Mouse (Mus musculus) midbrain, embryonic 13.5 days (tissue): ENCODE results near the gene Gtf2f2. TPM values are rescaled to one million over a fixed set of nuclear protein-coding genes. Genes with fewer than 3 reads are reported as not detected.
"Not testable (repeated sequence)": the region's sequence is repeated elsewhere in the genome, so short reads cannot be mapped to it uniquely, and the experiment has no call there.

ENCODE experiments used
- ATAC-seq: fragments of 200-750 bp; cut with Nextera tagmentation; 2 replicates; pipeline ENCODE4 v1.8.0; 2017; ENCODE audit warnings: mild to moderate bottlenecking, moderate TSS enrichment, moderate library complexity
- H3K27ac ChIP-seq: fragments of 300-500 bp; sonication (generic); 2 replicates; pipeline ENCODE4 v1.5.1; 2015; ENCODE audit warnings: inconsistent platforms, mild to moderate bottlenecking, moderate library complexity
- H3K27me3 ChIP-seq: fragments of 300-500 bp; sonication (generic); 2 replicates; pipeline ENCODE4 v1.6.1; 2015; ENCODE audit warnings: mild to moderate bottlenecking, inconsistent platforms
- H3K36me3 ChIP-seq: fragments of 300-500 bp; sonication (generic); 2 replicates; pipeline ENCODE4 v1.6.1; 2015; ENCODE audit warnings: mild to moderate bottlenecking, inconsistent platforms
- H3K4me1 ChIP-seq: fragments of 300-500 bp; sonication (generic); replicated peaks from 2 replicates; pipeline ENCODE4 v1.6.1; 2015; ENCODE audit warnings: inconsistent platforms
- H3K4me2 ChIP-seq: fragments of 300-500 bp; sonication (generic); replicated peaks from 2 replicates; pipeline ENCODE4 v1.6.1; 2015; ENCODE audit warnings: moderate library complexity, mild to moderate bottlenecking, inconsistent platforms
- H3K4me3 ChIP-seq: fragments of 300-500 bp; sonication (generic); replicated peaks from 2 replicates; pipeline ENCODE4 v1.5.1; 2015; ENCODE audit warnings: mild to moderate bottlenecking, inconsistent platforms
- H3K9ac ChIP-seq: fragments of 300-500 bp; sonication (generic); replicated peaks from 2 replicates; pipeline ENCODE4 v1.6.1; 2015; ENCODE audit warnings: mild to moderate bottlenecking, inconsistent platforms
- H3K9me3 ChIP-seq: fragments of 300-500 bp; sonication (generic); 2 replicates; pipeline ENCODE4 v1.6.1; 2016; ENCODE audit warnings: mild to moderate bottlenecking, inconsistent platforms
- WGBS: fragments of 180-500 bp; shearing (Covaris S2); methylation state at CpG from one replicate; pipeline ENCODE4 v1.1.7; 2015; 5-methylcytosine and 5-hydroxymethylcytosine counted together
- polyA plus RNA-seq: library from polyadenylated mRNA; unstranded; fragments of >200 nt; fragmentation: Nextera tagmentation; extraction: Ambion mirVana; gene quantifications from 2 replicates; pipeline ENCODE4 v1.2.1, GENCODE M21; 2015

Gene Gtf2f2
- polyA plus RNA-seq, 1 experiment from 2014 or later, result 42.7 TPM

DNA sequence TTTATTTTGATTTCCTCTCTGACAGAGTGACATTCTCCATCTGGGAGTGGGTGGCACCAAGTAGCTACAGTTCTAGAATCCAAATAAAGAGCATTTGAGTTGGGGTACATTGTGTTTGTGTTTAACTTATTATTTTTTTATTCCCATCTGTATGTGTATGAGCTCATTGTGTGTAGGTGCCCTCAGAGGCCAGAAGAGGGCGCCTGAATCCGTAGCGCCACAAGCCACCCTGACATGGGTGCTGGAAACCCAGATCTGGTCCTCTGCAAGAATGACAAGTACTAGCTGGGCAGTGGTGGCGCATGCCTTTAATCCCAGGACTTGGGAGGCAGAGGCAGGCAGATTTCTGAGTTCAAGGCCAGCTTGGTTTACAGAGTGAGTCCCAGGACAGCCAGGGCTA, 138.9 kb downstream of the Gtf2f2 start:
- Histone ChIP-seq H3K4me2 (no peak overlapping the region), H3K4me3 (no peak overlapping the region), H3K9me3 (0 out of 2 replicates have a peak, but pooled peaks cover 3% of the 10 kb centered on the region), H3K27me3 (no peaks in the 10 kb centered on the region), H3K4me1 (peaks cover 11% of the 10 kb centered on the region), H3K36me3 (no peaks in the 10 kb centered on the region), H3K9ac (no peak overlapping the region), H3K27ac (no peak overlapping the region)
- 95% methylated on average over 4 of the region's 4 CpGs for WGBS
- no peak for ATAC-seq

DNA sequence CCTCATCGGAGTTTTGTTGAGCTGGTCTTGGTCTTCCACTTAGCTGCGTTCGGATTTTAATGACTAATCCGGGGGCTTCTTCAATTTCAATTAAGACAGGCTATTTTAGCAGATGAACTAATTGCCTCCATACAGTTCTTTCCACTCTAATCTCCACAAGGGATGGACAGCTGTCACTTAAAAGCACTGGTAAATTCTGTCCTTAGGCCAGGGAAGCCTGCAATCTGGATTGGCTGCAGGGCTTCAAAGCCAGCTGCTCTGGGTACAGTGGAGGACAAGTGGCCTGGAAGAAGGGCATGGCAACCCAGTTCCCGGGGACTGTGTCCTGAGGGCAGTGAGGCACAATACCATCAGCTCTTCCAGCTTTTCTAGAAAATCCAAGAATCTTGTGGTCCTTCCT, 139.6 kb downstream of the Gtf2f2 start:
- Histone ChIP-seq H3K27me3 (no peaks in the 10 kb centered on the region), H3K9ac (no peak overlapping the region), H3K27ac (peak overlapping the region; percentile 35; the same call in 1 of the 2 replicates), H3K4me3 (no peak overlapping the region), H3K4me2 (no peak overlapping the region), H3K9me3 (0 out of 2 replicates have a peak, but pooled peaks cover 3% of the 10 kb centered on the region), H3K4me1 (0 out of 2 replicates have a peak, but pooled peaks cover 6% of the 10 kb centered on the region), H3K36me3 (no peaks in the 10 kb centered on the region)
- ATAC-seq, result peak; percentile 78
- 7% methylated on average over 4 of the region's 5 CpGs for WGBS

- 0 out of 2 replicates have a peak overlapping the region, but pooled peaks have one; percentile 26 for H3K4me2 ChIP-seq
- H3K27ac ChIP-seq, result no peak overlapping the region
- no peak overlapping the region for H3K9ac ChIP-seq
- H3K4me1 ChIP-seq, result 0 out of 2 replicates have a peak, but pooled peaks cover 2% of the 10 kb centered on the region
- no peaks in the 10 kb centered on the region for H3K27me3 ChIP-seq
- H3K36me3 ChIP-seq, result no peaks in the 10 kb centered on the region
- 17% methylated on average over 9 of the region's 10 CpGs for WGBS
- 0 out of 2 replicates have a peak, but pooled peaks cover 3% of the 10 kb centered on the region for H3K9me3 ChIP-seq
- no peak overlapping the region for H3K4me3 ChIP-seq
- no peak for ATAC-seq
These were observed 140.0 kb downstream of the Gtf2f2 start for GRCm38 (mm10) chr14:75870631-75871030.

DNA sequence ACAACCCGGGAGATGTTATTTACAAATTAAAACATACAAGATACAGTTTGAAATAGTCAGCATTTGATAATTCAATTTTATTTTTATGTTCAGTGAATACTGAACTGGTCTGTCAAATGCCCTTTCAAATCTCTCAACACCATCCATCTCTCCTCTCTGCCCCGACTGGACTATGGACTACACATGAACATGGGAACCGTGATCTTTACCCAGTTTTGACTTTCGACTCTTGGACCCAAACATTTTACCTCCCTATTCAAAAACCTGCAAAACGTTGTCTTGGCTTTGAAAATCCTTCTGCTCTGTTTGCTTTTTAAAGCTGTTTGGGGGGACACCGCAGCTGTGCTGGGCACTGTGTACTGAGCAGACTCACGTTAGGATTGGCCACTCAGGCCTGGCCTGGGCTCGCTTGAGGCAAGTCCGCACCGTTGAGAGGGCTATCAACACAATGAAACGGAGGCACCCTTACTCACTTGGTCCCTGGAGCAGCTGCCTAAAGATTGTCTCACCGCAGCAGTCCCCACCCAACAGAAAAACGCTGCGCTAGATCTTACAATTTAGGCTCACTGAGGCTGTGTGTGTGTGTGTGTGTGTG, 140.8 kb downstream of the Gtf2f2 start:
- no peak overlapping the region for H3K9ac ChIP-seq
- 0 out of 2 replicates have a peak, but pooled peaks have one; percentile 38 for ATAC-seq
- WGBS, result 77% methylated on average over 14 of the region's 14 CpGs
- H3K4me3 ChIP-seq, result no peak overlapping the region
- no peaks in the 10 kb centered on the region for H3K36me3 ChIP-seq
- no peaks in the 10 kb centered on the region for H3K27me3 ChIP-seq
- H3K27ac ChIP-seq, result no peak overlapping the region
- H3K4me1 ChIP-seq, result 0 out of 2 replicates have a peak, but pooled peaks cover 2% of the 10 kb centered on the region
- H3K9me3 ChIP-seq, result 0 out of 2 replicates have a peak, but pooled peaks cover 3% of the 10 kb centered on the region
- no peak overlapping the region for H3K4me2 ChIP-seq

DNA sequence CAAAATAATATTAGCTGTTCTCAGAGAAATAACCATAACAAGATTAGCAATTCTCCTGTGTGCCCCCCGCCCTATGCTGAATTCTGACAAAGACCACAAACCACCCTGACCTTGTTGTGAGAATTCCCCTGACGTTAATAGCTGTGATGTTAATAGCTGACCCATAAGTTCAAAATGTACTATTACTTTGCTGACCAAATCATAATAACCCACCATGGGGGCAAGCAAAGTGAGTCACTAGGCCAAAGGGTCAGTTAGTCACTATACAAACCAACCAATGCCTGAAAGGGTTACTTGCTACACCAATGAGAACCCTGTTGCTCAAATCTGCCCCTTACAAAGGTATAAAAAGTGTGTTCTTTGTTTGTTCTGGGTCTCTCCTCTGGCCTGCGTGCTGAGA, 142.6 kb downstream of the Gtf2f2 start:
- WGBS, result 67% methylated on average over 3 of the region's 3 CpGs

GRCm38 (mm10) chr14:75866706-75867333, 143.8 kb downstream of the Gtf2f2 start:
- ATAC-seq, result no peak
- H3K9ac ChIP-seq, result no peak overlapping the region
- no peak overlapping the region for H3K4me3 ChIP-seq
- H3K4me1 ChIP-seq, result peaks cover 11% of the 10 kb centered on the region
- 79% methylated on average over 9 of the region's 9 CpGs for WGBS
- H3K27me3 ChIP-seq, result no peaks in the 10 kb centered on the region
- H3K4me2 ChIP-seq, result no peak overlapping the region
- 0 out of 2 replicates have a peak, but pooled peaks cover 2% of the 10 kb centered on the region for H3K9me3 ChIP-seq
- no peaks in the 10 kb centered on the region for H3K36me3 ChIP-seq
- no peak overlapping the region for H3K27ac ChIP-seq

More for the DNA sequence above, 142.6 kb downstream of the Gtf2f2 start:
- not testable (repeated sequence) for H3K4me2 ChIP-seq, H3K27ac ChIP-seq, ATAC-seq, H3K4me3 ChIP-seq, H3K27me3 ChIP-seq, H3K9ac ChIP-seq, H3K36me3 ChIP-seq, H3K9me3 ChIP-seq
- H3K4me1 ChIP-seq, result peaks cover 11% of the 10 kb centered on the region

GRCm38 (mm10) chr14:75863549-75864409, 146.9 kb downstream of the Gtf2f2 start:
- no peaks in the 10 kb centered on the region for H3K9me3 ChIP-seq
- H3K4me2 ChIP-seq, result no peak overlapping the region
- no peak overlapping the region for H3K4me3 ChIP-seq
- no peak overlapping the region for H3K9ac ChIP-seq
- peak; percentile 75 for ATAC-seq
- H3K27ac ChIP-seq, result peak overlapping the region; percentile 62
- H3K36me3 ChIP-seq, result no peaks in the 10 kb centered on the region
- H3K4me1 ChIP-seq, result peaks cover 9% of the 10 kb centered on the region
- no peaks in the 10 kb centered on the region for H3K27me3 ChIP-seq
- WGBS, result 7% methylated on average over 7 of the region's 7 CpGs

- Histone ChIP-seq H3K4me2 (no peak overlapping the region), H3K4me3 (no peak overlapping the region), H3K27ac (no peak overlapping the region), H3K9ac (no peak overlapping the region), H3K27me3 (no peaks in the 10 kb centered on the region), H3K9me3 (no peaks in the 10 kb centered on the region), H3K4me1 (peaks cover 9% of the 10 kb centered on the region), H3K36me3 (no peaks in the 10 kb centered on the region)
- 93% methylated on average over 6 of the region's 6 CpGs for WGBS
- ATAC-seq, result no peak
These were observed 148.0 kb downstream of the Gtf2f2 start for GRCm38 (mm10) chr14:75862701-75863100.

DNA sequence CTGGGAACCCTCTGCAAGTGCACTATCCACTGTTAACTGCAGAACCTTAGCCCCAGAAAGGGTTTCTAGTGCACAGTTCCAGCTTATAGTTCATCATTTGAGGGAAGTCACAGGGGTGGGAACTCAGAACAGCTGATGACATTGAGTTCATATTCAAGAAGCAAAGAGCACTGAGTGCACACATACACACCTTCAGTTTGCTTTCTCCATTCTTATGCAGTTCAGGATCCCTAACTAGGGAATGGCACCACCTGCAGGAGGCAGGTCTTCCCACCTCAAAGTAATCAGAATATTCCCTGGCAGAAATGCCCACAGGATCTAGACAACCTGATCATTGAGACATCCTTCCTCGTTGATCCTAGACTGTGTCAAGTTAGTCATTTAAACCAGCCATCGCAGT, 151.0 kb downstream of the Gtf2f2 start:
- Histone ChIP-seq H3K27me3 (no peaks in the 10 kb centered on the region), H3K4me1 (peaks cover 9% of the 10 kb centered on the region), H3K4me2 (no peak overlapping the region), H3K9ac (no peak overlapping the region), H3K27ac (no peak overlapping the region), H3K4me3 (no peak overlapping the region), H3K9me3 (no peaks in the 10 kb centered on the region), H3K36me3 (0 out of 2 replicates have a peak, but pooled peaks cover 8% of the 10 kb centered on the region)
- WGBS, result 88% methylated on average over 2 of the region's 2 CpGs
- no peak for ATAC-seq

- WGBS, result 85% methylated on average over 2 of the region's 2 CpGs
- H3K9ac ChIP-seq, result no peak overlapping the region
These were observed 152.5 kb downstream of the Gtf2f2 start for GRCm38 (mm10) chr14:75858181-75858580.

DNA sequence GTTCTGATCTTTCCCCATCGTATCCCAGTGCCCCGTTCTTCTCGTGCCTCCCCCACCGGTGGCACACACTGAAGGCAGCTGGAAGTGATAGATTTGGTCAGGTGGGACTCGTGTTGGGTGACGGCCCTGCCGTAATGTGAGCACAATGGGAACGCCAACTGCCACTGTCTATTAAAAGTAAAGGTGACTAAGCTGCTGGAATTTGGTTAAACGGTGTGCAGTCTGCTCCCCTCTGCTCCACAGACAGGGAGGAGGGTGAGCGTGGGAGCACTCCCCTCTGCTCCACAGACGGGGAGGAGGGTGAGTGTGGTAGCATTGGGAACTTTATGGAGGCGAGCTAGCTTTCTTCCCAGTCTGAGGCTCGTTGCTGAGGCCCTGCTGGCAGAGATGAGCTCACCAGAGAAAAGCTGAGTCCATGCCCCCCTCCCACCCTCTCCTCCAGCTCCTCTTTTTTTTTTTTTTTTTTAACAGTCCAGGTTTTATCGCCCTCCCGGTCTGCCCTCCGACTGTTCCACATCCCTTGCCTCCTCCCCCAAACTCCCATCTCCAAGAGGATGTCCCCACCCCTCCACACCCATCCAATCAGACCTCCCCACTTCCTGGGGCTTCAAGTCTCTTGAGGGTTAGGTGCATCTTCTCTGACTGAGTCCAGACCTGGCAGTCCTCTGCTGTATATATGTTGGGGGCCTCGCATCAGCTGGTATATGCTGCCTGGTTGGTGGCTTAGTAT, 155.2 kb downstream of the Gtf2f2 start:
- H3K36me3 ChIP-seq, result peaks cover 33% of the 10 kb centered on the region

More at GRCm38 (mm10) chr14:75858181-75858580, 152.5 kb downstream of the Gtf2f2 start:
- Histone ChIP-seq H3K4me3 (no peak overlapping the region), H3K36me3 (peaks cover 18% of the 10 kb centered on the region), H3K9me3 (no peaks in the 10 kb centered on the region), H3K4me1 (no peaks in the 10 kb centered on the region), H3K27ac (no peak overlapping the region), H3K4me2 (no peak overlapping the region), H3K27me3 (no peaks in the 10 kb centered on the region)
- ATAC-seq, result no peak

More for the DNA sequence above, 155.2 kb downstream of the Gtf2f2 start:
- Histone ChIP-seq H3K9ac (no peak overlapping the region), H3K4me3 (no peak overlapping the region), H3K27ac (no peak overlapping the region), H3K4me1 (peaks cover under 1% of the 10 kb centered on the region; the same call in 1 of the 2 replicates), H3K9me3 (no peaks in the 10 kb centered on the region), H3K27me3 (no peaks in the 10 kb centered on the region), H3K4me2 (no peak overlapping the region)
- WGBS, result 58% methylated on average over 17 of the region's 17 CpGs
- ATAC-seq, result no peak
